Mouse (Mus musculus): Measurements from ENCODE around the gene Pde4dip.

DNA sequence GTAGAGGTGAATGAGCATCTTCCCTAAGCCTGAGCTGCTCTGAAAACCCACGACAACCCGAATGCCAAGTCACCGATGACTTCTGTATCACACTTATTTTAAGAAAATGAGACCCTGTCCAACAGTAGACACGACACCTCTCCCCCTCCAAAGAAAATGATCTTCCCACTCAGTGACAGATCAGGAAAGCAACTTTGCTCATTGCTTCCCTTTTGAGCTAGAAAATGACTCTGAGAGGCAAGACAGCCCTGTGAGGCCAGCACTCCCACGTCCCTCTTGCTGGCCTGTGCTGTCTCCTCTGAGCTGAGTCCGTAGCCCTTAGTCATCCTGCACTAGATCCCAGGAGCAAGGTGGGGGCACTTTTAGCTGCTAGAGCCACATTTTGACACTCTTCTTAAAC, 155.9 kb downstream of the Pde4dip start:
- TF ChIP-seq EP300 (IDR thresholded peaks at IDR 0.05) (no peak), CTCF (IDR thresholded peaks at IDR 0.05) (no peak)
